Mouse (Mus musculus) hindbrain, embryonic 11.5 days (tissue): ENCODE measurements around the gene Notch3. TPM values are rescaled to one million over a fixed set of nuclear protein-coding genes. Genes with fewer than 3 reads are reported as not detected.
A peak's percentile ranks its signal among the peaks of the same experiment; 100 is the strongest.

Experiments used
- ATAC-seq: fragments of 200-750 bp; cut with Nextera tagmentation; 2 replicates; pipeline ENCODE4 v1.8.0; 2017; ENCODE audit warnings: mild to moderate bottlenecking, moderate TSS enrichment, moderate library complexity; ENCODE audit not compliant: low FRiP score
- DNase-seq: peaks from one replicate; pipeline ENCODE4 v3.0.0-alpha.2; 2015; ENCODE audit warnings: low spot score
- H3K27ac ChIP-seq: fragments of 300-500 bp; sonication (generic); 2 replicates; pipeline ENCODE4 v1.5.1; 2014; ENCODE audit warnings: mild to moderate bottlenecking, low read depth, low read length
- H3K27me3 ChIP-seq: fragments of 300-500 bp; sonication (generic); 2 replicates; pipeline ENCODE4 v1.6.1; 2014; ENCODE audit warnings: mild to moderate bottlenecking, low read length, moderate library complexity, mixed read lengths; ENCODE audit not compliant: control insufficient read depth, insufficient read depth
- H3K36me3 ChIP-seq: fragments of 300-500 bp; sonication (generic); 2 replicates; pipeline ENCODE4 v1.6.1; 2014; ENCODE audit warnings: mild to moderate bottlenecking, low read length, moderate library complexity, mixed read lengths; ENCODE audit not compliant: control insufficient read depth, insufficient read depth
- H3K4me1 ChIP-seq: fragments of 300-500 bp; sonication (generic); replicated peaks from 2 replicates; pipeline ENCODE4 v1.6.1; 2014; ENCODE audit warnings: low read length, mixed read lengths; ENCODE audit not compliant: control insufficient read depth, insufficient read depth
- H3K4me2 ChIP-seq: fragments of 300-500 bp; sonication (generic); replicated peaks from 2 replicates; pipeline ENCODE4 v1.6.1; 2014; ENCODE audit warnings: mild to moderate bottlenecking, low read depth, low read length
- H3K4me3 ChIP-seq: fragments of 300-500 bp; sonication (generic); 2 replicates; pipeline ENCODE4 v1.5.1; 2014; ENCODE audit warnings: low read depth, low read length
- H3K9ac ChIP-seq: fragments of 300-500 bp; sonication (generic); 2 replicates; pipeline ENCODE4 v1.6.1; 2014; ENCODE audit warnings: low read depth, low read length
- H3K9me3 ChIP-seq: fragments of 300-500 bp; sonication (generic); 2 replicates; pipeline ENCODE4 v1.6.1; 2016; ENCODE audit warnings: low read length; ENCODE audit not compliant: control insufficient read depth
- WGBS: fragments of 180-500 bp; shearing (Covaris S2); extraction: QIAGEN DNeasy Blood & Tissue Kit; methylation state at CpG from one replicate; pipeline ENCODE4 v1.1.7; 2014; 5-methylcytosine and 5-hydroxymethylcytosine counted together
- polyA plus RNA-seq: library from polyadenylated mRNA; unstranded; fragments of >200 nt; fragmentation: Nextera tagmentation; extraction: Ambion mirVana; gene quantifications from 2 replicates; pipeline ENCODE4 v1.2.1, GENCODE M21; 2014

Gene Notch3
- polyA plus RNA-seq, 1 experiment from 2014 or later, result 24.7 TPM

GRCm38 (mm10) chr17:32075164-32075563, 91.5 kb downstream of the Notch3 start:
- Histone ChIP-seq H3K4me3 (no peak overlapping the region), H3K9me3 (no peaks in the 10 kb centered on the region), H3K4me2 (no peak overlapping the region), H3K27me3 (no peaks in the 10 kb centered on the region), H3K36me3 (no peaks in the 10 kb centered on the region), H3K9ac (no peak overlapping the region), H3K27ac (no peak overlapping the region), H3K4me1 (no peaks in the 10 kb centered on the region)
- DNase-seq (peak; percentile 72), ATAC-seq (no peak)
- 0% methylated on average over 2 of the region's 2 CpGs for WGBS

GRCm38 (mm10) chr17:32074658-32075057, 92.0 kb downstream of the Notch3 start:
- DNase-seq (no peak), ATAC-seq (no peak)
- no peaks in the 10 kb centered on the region for H3K9me3 ChIP-seq
- no peak overlapping the region for H3K9ac ChIP-seq
- no peaks in the 10 kb centered on the region for H3K4me1 ChIP-seq
- no peak overlapping the region for H3K4me3 ChIP-seq
- H3K36me3 ChIP-seq, result no peaks in the 10 kb centered on the region
- no peak overlapping the region for H3K4me2 ChIP-seq
- H3K27ac ChIP-seq, result no peak overlapping the region
- 60% methylated on average over 4 of the region's 4 CpGs for WGBS
- H3K27me3 ChIP-seq, result no peaks in the 10 kb centered on the region

- no peak overlapping the region for H3K4me2 ChIP-seq
- no peaks in the 10 kb centered on the region for H3K27me3 ChIP-seq
- H3K4me3 ChIP-seq, result no peak overlapping the region
- H3K9me3 ChIP-seq, result no peaks in the 10 kb centered on the region
- no peaks in the 10 kb centered on the region for H3K4me1 ChIP-seq
- no peak overlapping the region for H3K27ac ChIP-seq
- H3K9ac ChIP-seq, result no peak overlapping the region
- DNase-seq (peak; percentile 91), ATAC-seq (0 out of 2 replicates have a peak, but pooled peaks have one; percentile 51)
- H3K36me3 ChIP-seq, result no peaks in the 10 kb centered on the region
- 10% methylated on average over 2 of the region's 2 CpGs for WGBS
Measured at GRCm38 (mm10) chr17:32073359-32073758, 93.3 kb downstream of the Notch3 start.

Other genes starting within 250 kb of the Notch3 start
- gene Rrp1b, start 130.8 kb downstream of the Notch3 start, polyA plus RNA-seq, result 51.7 and 65.0 TPM in 2 replicates
- gene Hsf2bp, start 130.5 kb downstream of the Notch3 start, polyA plus RNA-seq, result 0.57 and 0.64 TPM in 2 replicates
- gene Ephx3, start 22.7 kb upstream of the Notch3 start, polyA plus RNA-seq, result 0.14 and 0.20 TPM in 2 replicates
- 87.0 and 98.5 TPM in 2 replicates for gene Brd4, start 117.9 kb upstream of the Notch3 start, polyA plus RNA-seq
- gene Akap8, start 154.4 kb upstream of the Notch3 start, polyA plus RNA-seq, result 54.4 and 66.2 TPM in 2 replicates
- 69.3 and 80.1 TPM in 2 replicates for gene Akap8l, start 183.8 kb upstream of the Notch3 start, polyA plus RNA-seq
- 27.8 and 33.0 TPM in 2 replicates for gene Wiz, start 222.6 kb upstream of the Notch3 start, polyA plus RNA-seq
- 0.48 and 0.89 TPM in 2 replicates for gene Rasal3, start 236.7 kb upstream of the Notch3 start, polyA plus RNA-seq